Mouse (Mus musculus) neural tube, embryonic 13.5 days (tissue): Measurements from ENCODE around the gene Rbp3. TPM values are rescaled to one million over a fixed set of nuclear protein-coding genes. Genes with fewer than 3 reads are reported as not detected.

Experiments used
- ATAC-seq: fragments of 200-750 bp; cut with Nextera tagmentation; 2 replicates; pipeline ENCODE4 v1.8.0; 2017; ENCODE audit warnings: low read depth, mild to moderate bottlenecking, moderate TSS enrichment, moderate library complexity
- H3K27ac ChIP-seq: fragments of 300-500 bp; sonication (generic); replicated peaks from 2 replicates; pipeline ENCODE4 v1.5.1; 2015; ENCODE audit warnings: moderate library complexity, mild to moderate bottlenecking, inconsistent platforms
- H3K27me3 ChIP-seq: fragments of 300-500 bp; sonication (generic); 2 replicates; pipeline ENCODE4 v1.6.1; 2015; ENCODE audit warnings: mild to moderate bottlenecking, inconsistent platforms
- H3K36me3 ChIP-seq: fragments of 300-500 bp; sonication (generic); 2 replicates; pipeline ENCODE4 v1.6.1; 2015; ENCODE audit warnings: mild to moderate bottlenecking, inconsistent platforms
- H3K4me1 ChIP-seq: fragments of 300-500 bp; sonication (generic); replicated peaks from 2 replicates; pipeline ENCODE4 v1.6.1; 2015; ENCODE audit warnings: inconsistent platforms
- H3K4me2 ChIP-seq: fragments of 300-500 bp; sonication (generic); 2 replicates; pipeline ENCODE4 v1.6.1; 2015; ENCODE audit warnings: inconsistent platforms, mild to moderate bottlenecking, moderate library complexity
- H3K4me3 ChIP-seq: fragments of 300-500 bp; sonication (generic); 2 replicates; pipeline ENCODE4 v1.5.1; 2015; ENCODE audit warnings: mild to moderate bottlenecking, inconsistent platforms
- H3K9ac ChIP-seq: fragments of 300-500 bp; sonication (generic); 2 replicates; pipeline ENCODE4 v1.6.1; 2015; ENCODE audit warnings: moderate library complexity, mild to moderate bottlenecking, inconsistent platforms
- H3K9me3 ChIP-seq: fragments of 300-500 bp; sonication (generic); 2 replicates; pipeline ENCODE4 v1.6.1; 2016; ENCODE audit warnings: inconsistent platforms
- WGBS: fragments of 180-500 bp; shearing (Covaris S2); methylation state at CpG from one replicate; pipeline ENCODE4 v1.1.7; 2015; 5-methylcytosine and 5-hydroxymethylcytosine counted together
- polyA plus RNA-seq: library from polyadenylated mRNA; unstranded; fragments of >200 nt; fragmentation: Nextera tagmentation; extraction: Ambion mirVana; gene quantifications from 2 replicates; pipeline ENCODE4 v1.2.1, GENCODE M21; 2015

Gene Rbp3
- polyA plus RNA-seq, 1 experiment from 2014 or later: not detected

- H3K4me2 ChIP-seq: no peak within 1 kb of the TSS
- peaks cover 3% of the 10 kb centered on the region for H3K4me1 ChIP-seq
- H3K27me3 ChIP-seq: 0 out of 2 replicates have a peak, but pooled peaks cover 1% of the 10 kb centered on the region
- no peak within 1 kb of the TSS for H3K4me3 ChIP-seq
- H3K9me3 ChIP-seq: no peaks in the 10 kb centered on the region
- no peak for ATAC-seq
- H3K9ac ChIP-seq: no peak within 1 kb of the TSS
- no peaks in the 10 kb centered on the region for H3K36me3 ChIP-seq
- 79% methylated on average over 8 of the region's 8 CpGs for WGBS
- no peak within 1 kb of the TSS for H3K27ac ChIP-seq
Measured at GRCm38 (mm10) chr14:33940739-33941138, 13.1 kb upstream of the Rbp3 start, which contains the start of gene Gdf2. Gdf2 (plus strand) TSS chr14:33941039.

GRCm38 (mm10) chr14:33942222-33942621, 11.6 kb upstream of the Rbp3 start:
- H3K4me2 ChIP-seq: no peak overlapping the region
- no peak overlapping the region for H3K4me3 ChIP-seq
- peaks cover 3% of the 10 kb centered on the region for H3K4me1 ChIP-seq
- H3K9ac ChIP-seq: no peak overlapping the region
- H3K27ac ChIP-seq: no peak overlapping the region
- H3K36me3 ChIP-seq: no peaks in the 10 kb centered on the region
- no peaks in the 10 kb centered on the region for H3K9me3 ChIP-seq
- no peak for ATAC-seq
- no peaks in the 10 kb centered on the region for H3K27me3 ChIP-seq
- WGBS: 86% methylated on average over 5 of the region's 5 CpGs

GRCm38 (mm10) chr14:33946125-33946524, 7.7 kb upstream of the Rbp3 start:
- H3K36me3 ChIP-seq: no peaks in the 10 kb centered on the region
- no peak for ATAC-seq
- H3K27me3 ChIP-seq: no peaks in the 10 kb centered on the region
- H3K9ac ChIP-seq: no peak overlapping the region
- no peak overlapping the region for H3K27ac ChIP-seq
- 87% methylated on average over 6 of the region's 6 CpGs for whole genome bisulfite sequencing
- no peak overlapping the region for H3K4me3 ChIP-seq
- no peak overlapping the region for H3K4me2 ChIP-seq
- H3K4me1 ChIP-seq: no peaks in the 10 kb centered on the region
- H3K9me3 ChIP-seq: no peaks in the 10 kb centered on the region

GRCm38 (mm10) chr14:33952233-33952981, 1.4 kb upstream of the Rbp3 start:
- Histone ChIP-seq H3K9ac (no peak overlapping the region), H3K27me3 (no peaks in the 10 kb centered on the region), H3K36me3 (no peaks in the 10 kb centered on the region), H3K4me1 (no peaks in the 10 kb centered on the region), H3K4me2 (no peak overlapping the region), H3K9me3 (no peaks in the 10 kb centered on the region), H3K27ac (no peak overlapping the region), H3K4me3 (no peak overlapping the region)
- ATAC-seq: no peak
- 68% methylated on average over 6 of the region's 6 CpGs for WGBS

GRCm38 (mm10) chr14:33956055-33956454, 2.3 kb downstream of the Rbp3 start:
- Histone ChIP-seq H3K9me3 (no peaks in the 10 kb centered on the region), H3K27me3 (no peaks in the 10 kb centered on the region), H3K4me2 (no peak overlapping the region), H3K4me3 (no peak overlapping the region), H3K4me1 (no peaks in the 10 kb centered on the region), H3K36me3 (no peaks in the 10 kb centered on the region), H3K9ac (no peak overlapping the region), H3K27ac (no peak overlapping the region)
- 82% methylated on average over 13 of the region's 13 CpGs for WGBS
- ATAC-seq: no peak

- no peak overlapping the region for H3K9ac ChIP-seq
- H3K4me3 ChIP-seq: no peak overlapping the region
- 85% methylated on average over 4 of the region's 4 CpGs for WGBS
- ATAC-seq: no peak
- no peaks in the 10 kb centered on the region for H3K36me3 ChIP-seq
- no peak overlapping the region for H3K27ac ChIP-seq
- H3K9me3 ChIP-seq: no peaks in the 10 kb centered on the region
- no peak overlapping the region for H3K4me2 ChIP-seq
- H3K27me3 ChIP-seq: no peaks in the 10 kb centered on the region
- H3K4me1 ChIP-seq: no peaks in the 10 kb centered on the region
Measured at GRCm38 (mm10) chr14:33958186-33958585, 4.4 kb downstream of the Rbp3 start.

- ATAC-seq: no peak
- Histone ChIP-seq H3K4me1 (no peaks in the 10 kb centered on the region), H3K9me3 (no peaks in the 10 kb centered on the region), H3K36me3 (no peaks in the 10 kb centered on the region), H3K27ac (no peak overlapping the region), H3K9ac (no peak overlapping the region), H3K4me2 (no peak overlapping the region), H3K4me3 (no peak overlapping the region), H3K27me3 (no peaks in the 10 kb centered on the region)
- WGBS: 78% methylated on average over 3 of the region's 3 CpGs
Measured at GRCm38 (mm10) chr14:33958841-33959240, 5.0 kb downstream of the Rbp3 start.

GRCm38 (mm10) chr14:33959341-33959740, 5.5 kb downstream of the Rbp3 start:
- Histone ChIP-seq H3K36me3 (no peaks in the 10 kb centered on the region), H3K27ac (no peak overlapping the region), H3K4me2 (no peak overlapping the region), H3K9me3 (no peaks in the 10 kb centered on the region), H3K9ac (no peak overlapping the region), H3K4me3 (no peak overlapping the region), H3K4me1 (no peaks in the 10 kb centered on the region), H3K27me3 (no peaks in the 10 kb centered on the region)
- ATAC-seq: no peak
- 20% methylated on average over 9 of the region's 9 CpGs for WGBS

GRCm38 (mm10) chr14:33965675-33966074, 11.9 kb downstream of the Rbp3 start:
- no peak overlapping the region for H3K4me2 ChIP-seq
- no peak overlapping the region for H3K27ac ChIP-seq
- no peaks in the 10 kb centered on the region for H3K9me3 ChIP-seq
- H3K4me3 ChIP-seq: no peak overlapping the region
- 62% methylated on average over 7 of the region's 7 CpGs for whole genome bisulfite sequencing
- H3K4me1 ChIP-seq: no peaks in the 10 kb centered on the region
- H3K36me3 ChIP-seq: no peaks in the 10 kb centered on the region
- ATAC-seq: no peak
- no peaks in the 10 kb centered on the region for H3K27me3 ChIP-seq
- no peak overlapping the region for H3K9ac ChIP-seq

- Histone ChIP-seq H3K27ac (no peak overlapping the region), H3K27me3 (peaks cover 2% of the 10 kb centered on the region; the same call in 1 of the 2 replicates), H3K4me3 (no peak overlapping the region), H3K9me3 (no peaks in the 10 kb centered on the region), H3K9ac (no peak overlapping the region), H3K4me2 (no peak overlapping the region), H3K36me3 (no peaks in the 10 kb centered on the region), H3K4me1 (0 out of 2 replicates have a peak, but pooled peaks cover under 1% of the 10 kb centered on the region)
- 54% methylated on average over 7 of the region's 7 CpGs for WGBS
- ATAC-seq: no peak
Measured at GRCm38 (mm10) chr14:33972679-33973078, 18.9 kb downstream of the Rbp3 start.

GRCm38 (mm10) chr14:33974752-33975151, 20.9 kb downstream of the Rbp3 start:
- Histone ChIP-seq H3K4me1 (peaks cover 13% of the 10 kb centered on the region), H3K27me3 (peaks cover 15% of the 10 kb centered on the region), H3K9ac (no peak overlapping the region), H3K4me2 (no peak overlapping the region), H3K36me3 (no peaks in the 10 kb centered on the region), H3K9me3 (no peaks in the 10 kb centered on the region), H3K4me3 (no peak overlapping the region), H3K27ac (no peak overlapping the region)
- WGBS: 42% methylated on average over 5 of the region's 5 CpGs
- ATAC-seq: no peak

- Histone ChIP-seq H3K4me3 (no peak overlapping the region), H3K9ac (no peak overlapping the region), H3K27ac (no peak overlapping the region), H3K27me3 (peaks cover 15% of the 10 kb centered on the region), H3K36me3 (no peaks in the 10 kb centered on the region), H3K4me1 (peaks cover 13% of the 10 kb centered on the region), H3K4me2 (peak overlapping the region; percentile 65), H3K9me3 (no peaks in the 10 kb centered on the region)
- no peak for ATAC-seq
- WGBS: 39% methylated on average over 7 of the region's 7 CpGs
Measured at GRCm38 (mm10) chr14:33977748-33978147, 23.9 kb downstream of the Rbp3 start.

GRCm38 (mm10) chr14:33978604-33979059, 24.8 kb downstream of the Rbp3 start, which contains the start of gene Zfp488:
Zfp488 (minus strand) TSS chr14:33978764.
- H3K4me1 ChIP-seq: peaks cover 13% of the 10 kb centered on the region
- no peaks in the 10 kb centered on the region for H3K36me3 ChIP-seq
- H3K27me3 ChIP-seq: peaks cover 15% of the 10 kb centered on the region
- H3K4me2 ChIP-seq: peak within 1 kb of the TSS; percentile 65
- 2% methylated on average over 25 of the region's 25 CpGs for WGBS
- H3K4me3 ChIP-seq: peak within 1 kb of the TSS; percentile 34
- H3K9ac ChIP-seq: peak within 1 kb of the TSS; percentile 57
- H3K27ac ChIP-seq: no peak within 1 kb of the TSS
- no peaks in the 10 kb centered on the region for H3K9me3 ChIP-seq
- ATAC-seq: peak; percentile 53; the same call in 1 of the 2 replicates
